Mouse (Mus musculus) embryonic facial prominence, embryonic 10.5 days (tissue): Measurements from ENCODE around the gene Prm1. TPM values are rescaled to one million over a fixed set of nuclear protein-coding genes. Genes with fewer than 3 reads are reported as not detected.
"Not testable (repeated sequence)": the region's sequence is repeated elsewhere in the genome, so short reads cannot be mapped to it uniquely, and the experiment has no call there.

ENCODE experiments used
- DNase-seq: peaks from one replicate; pipeline ENCODE4 v3.0.0-alpha.2; 2017; ENCODE audit warnings: low spot score
- H3K27ac ChIP-seq: fragments of 300-500 bp; sonication (generic); replicated peaks from 2 replicates; pipeline ENCODE4 v1.5.1; 2016; ENCODE audit warnings: mild to moderate bottlenecking
- H3K27me3 ChIP-seq: fragments of 300-500 bp; sonication (generic); replicated peaks from 2 replicates; pipeline ENCODE4 v1.6.1; 2016; ENCODE audit warnings: low read depth, mild to moderate bottlenecking; ENCODE audit not compliant: poor library complexity, severe bottlenecking
- H3K36me3 ChIP-seq: fragments of 300-500 bp; sonication (generic); replicated peaks from 2 replicates; pipeline ENCODE4 v1.6.1; 2016; ENCODE audit warnings: mild to moderate bottlenecking, moderate library complexity
- H3K4me1 ChIP-seq: fragments of 300-500 bp; sonication (generic); 2 replicates; pipeline ENCODE4 v1.6.1; 2016
- H3K4me3 ChIP-seq: fragments of 300-500 bp; sonication (generic); 2 replicates; pipeline ENCODE4 v1.5.1; 2016; ENCODE audit warnings: mild to moderate bottlenecking, moderate library complexity
- H3K9me3 ChIP-seq: fragments of 300-500 bp; sonication (generic); 2 replicates; pipeline ENCODE4 v1.6.1; 2016; ENCODE audit warnings: mild to moderate bottlenecking
- WGBS: fragments of 180-500 bp; shearing (Covaris S2); methylation state at CpG from one replicate; pipeline ENCODE4 v1.1.7; 2016; 5-methylcytosine and 5-hydroxymethylcytosine counted together
- polyA plus RNA-seq: library from polyadenylated mRNA; unstranded; fragments of >200 nt; fragmentation: Nextera tagmentation; extraction: Ambion mirVana; gene quantifications from 2 replicates; pipeline ENCODE4 v1.2.1, GENCODE M21; 2016

Prm1 gene
- polyA plus RNA-seq: 0.36 TPM in 1 of 2 replicates, not detected in the other

GRCm38 (mm10) chr16:10805789-10806527 lies at the start of gene Prm1:
Prm1 (minus strand) TSS chr16:10805839.
- 79% methylated on average over 10 of the region's 10 CpGs for WGBS
- DNase-seq: no peak
- Histone ChIP-seq H3K27me3 (no peaks in the 10 kb centered on the region), H3K4me3 (no peak within 1 kb of the TSS), H3K27ac (no peak within 1 kb of the TSS), H3K36me3 (no peaks in the 10 kb centered on the region), H3K4me1 (0 out of 2 replicates have a peak, but pooled peaks cover 4% of the 10 kb centered on the region), H3K9me3 (no peaks in the 10 kb centered on the region)

DNA sequence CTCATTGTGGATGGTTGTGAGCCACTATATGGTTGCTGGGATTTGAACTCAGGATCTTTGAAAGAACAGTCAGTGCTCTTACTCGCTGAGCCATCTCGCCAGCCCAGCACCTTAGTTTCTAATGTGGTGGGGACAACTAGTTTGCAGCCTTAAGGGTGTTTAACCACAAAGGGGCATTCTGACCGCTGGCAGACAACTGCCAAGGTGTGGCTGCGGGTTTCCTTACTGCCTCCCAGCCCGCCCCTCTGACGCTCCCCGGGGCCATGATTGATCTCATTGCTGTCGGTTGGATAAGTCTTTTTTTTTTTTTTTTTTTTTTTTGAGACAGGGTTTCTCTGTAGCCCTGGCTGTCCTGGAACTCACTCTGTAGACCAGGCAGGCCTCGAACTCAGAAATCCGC lies 46.6 kb upstream of the Prm1 start:
- H3K4me3 ChIP-seq, H3K27me3 ChIP-seq, H3K27ac ChIP-seq, H3K9me3 ChIP-seq, DNase-seq: not testable (repeated sequence)
- peaks cover 40% of the 10 kb centered on the region for H3K4me1 ChIP-seq
- H3K36me3 ChIP-seq: peaks cover 12% of the 10 kb centered on the region; the same call in 1 of the 2 replicates
- WGBS: 88% methylated on average over 10 of the region's 10 CpGs

DNA sequence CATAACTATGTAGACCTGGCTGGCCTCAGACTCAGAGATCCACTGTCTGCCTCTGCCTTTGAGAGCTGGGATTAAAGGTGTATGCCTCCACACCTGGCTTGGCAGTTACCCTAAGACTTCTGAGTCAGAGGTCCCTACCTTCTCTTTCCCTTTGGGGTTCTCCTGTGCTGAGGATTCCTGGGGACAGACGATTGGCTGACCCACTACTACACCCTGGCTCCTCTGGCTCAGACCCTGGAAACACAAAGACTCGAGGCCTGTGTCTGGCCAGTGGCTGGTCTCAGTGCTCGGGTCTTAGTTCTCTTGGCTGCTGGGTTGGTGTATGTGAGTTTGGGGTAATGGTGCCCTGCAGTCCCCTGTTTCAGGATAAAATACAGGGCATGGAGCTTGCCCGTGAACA lies 45.3 kb upstream of the Prm1 start:
- H3K27ac ChIP-seq: peak overlapping the region; percentile 72
- H3K4me1 ChIP-seq: peaks cover 36% of the 10 kb centered on the region
- DNase-seq: no peak
- WGBS: 63% methylated on average over 4 of the region's 4 CpGs
- H3K4me3 ChIP-seq: no peak overlapping the region
- peaks cover 12% of the 10 kb centered on the region for H3K36me3 ChIP-seq
- H3K27me3 ChIP-seq: no peaks in the 10 kb centered on the region
- no peaks in the 10 kb centered on the region for H3K9me3 ChIP-seq

DNA sequence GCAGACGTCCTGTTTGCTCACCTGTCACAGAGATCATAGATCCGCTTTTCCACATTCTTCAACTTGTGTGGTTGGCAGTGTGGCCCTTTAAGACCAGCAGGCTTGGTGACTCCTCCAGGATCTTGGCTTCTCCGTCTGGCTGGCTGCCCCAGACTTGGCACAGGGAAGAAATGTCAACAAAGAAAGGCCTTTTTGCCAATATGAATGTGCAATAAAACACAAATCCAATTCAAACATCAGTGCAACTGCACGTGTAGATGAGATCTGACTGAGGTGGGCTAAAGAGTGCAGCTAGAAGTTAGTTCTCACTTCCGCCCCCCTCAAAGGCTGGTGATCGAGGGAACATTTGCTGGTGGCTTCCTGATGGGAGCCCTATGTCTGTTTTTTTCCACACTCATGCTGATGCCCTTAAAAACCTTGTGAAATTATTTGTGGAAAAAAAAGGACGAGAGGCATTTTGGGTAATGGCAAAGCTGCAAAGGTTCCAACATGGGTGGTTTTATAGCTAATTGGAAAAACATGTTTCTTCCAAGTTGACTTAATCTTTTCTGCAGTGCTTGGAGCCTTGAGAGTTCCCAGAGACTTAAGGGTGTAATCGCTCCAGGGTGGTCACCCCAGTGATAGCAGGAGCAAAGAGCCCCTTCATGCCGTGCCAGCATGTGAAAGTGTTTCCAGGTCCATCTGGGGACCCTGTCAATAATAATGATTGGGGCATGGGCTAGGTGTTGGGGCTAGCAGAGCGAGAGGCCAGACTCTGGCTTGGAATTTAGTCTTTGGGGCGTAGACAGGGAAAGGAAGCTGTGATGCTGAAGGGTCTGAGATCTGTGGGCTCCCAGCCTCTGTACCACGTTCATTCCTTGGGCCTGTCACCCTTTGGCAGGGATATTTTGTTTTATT lies 44.6 kb upstream of the Prm1 start:
- peak; percentile 42 for DNase-seq
- Histone ChIP-seq H3K27ac (peak overlapping the region; percentile 72), H3K4me3 (no peak overlapping the region), H3K36me3 (peaks cover 12% of the 10 kb centered on the region), H3K4me1 (peaks cover 35% of the 10 kb centered on the region), H3K9me3 (no peaks in the 10 kb centered on the region), H3K27me3 (no peaks in the 10 kb centered on the region)
- 62% methylated on average over 12 of the region's 12 CpGs for WGBS

- H3K4me3 ChIP-seq: no peak overlapping the region
- peaks cover 5% of the 10 kb centered on the region for H3K36me3 ChIP-seq
- peaks cover 48% of the 10 kb centered on the region for H3K4me1 ChIP-seq
- no peaks in the 10 kb centered on the region for H3K9me3 ChIP-seq
- WGBS: 59% methylated on average over 4 of the region's 4 CpGs
- DNase-seq: peak; percentile 47
- H3K27me3 ChIP-seq: no peaks in the 10 kb centered on the region
- H3K27ac ChIP-seq: no peak overlapping the region
Observed at GRCm38 (mm10) chr16:10846503-10846902, 40.9 kb upstream of the Prm1 start.

- 81% methylated on average over 6 of the region's 6 CpGs for WGBS
- no peak overlapping the region for H3K27ac ChIP-seq
- peaks cover 42% of the 10 kb centered on the region for H3K4me1 ChIP-seq
- H3K27me3 ChIP-seq: no peaks in the 10 kb centered on the region
- no peak overlapping the region for H3K4me3 ChIP-seq
- no peaks in the 10 kb centered on the region for H3K9me3 ChIP-seq
- H3K36me3 ChIP-seq: peaks cover 10% of the 10 kb centered on the region
- DNase-seq: no peak
Observed at GRCm38 (mm10) chr16:10845952-10846351, 40.3 kb upstream of the Prm1 start.

DNA sequence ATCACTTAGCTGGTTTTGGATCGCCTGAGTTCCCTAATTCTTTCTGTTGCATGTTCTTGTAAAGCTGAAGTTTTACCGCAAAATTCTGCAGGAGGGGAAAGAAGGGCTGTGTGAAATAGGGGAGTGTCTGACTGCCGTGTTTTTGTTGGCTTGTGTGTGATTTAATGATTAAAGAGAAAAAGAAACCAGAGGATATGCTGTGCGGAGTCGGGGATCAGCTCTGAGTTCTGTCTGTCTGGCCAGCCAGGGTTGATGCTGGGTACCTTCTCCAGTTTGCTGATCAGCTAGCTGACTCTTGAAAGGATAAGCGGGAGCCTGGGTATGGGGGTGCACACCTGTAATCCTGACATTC lies 38.7 kb upstream of the Prm1 start:
- H3K27me3 ChIP-seq: no peaks in the 10 kb centered on the region
- H3K36me3 ChIP-seq: peaks cover 26% of the 10 kb centered on the region
- H3K9me3 ChIP-seq: no peaks in the 10 kb centered on the region
- no peak overlapping the region; the same call in 1 of the 2 replicates for H3K27ac ChIP-seq
- 72% methylated on average over 6 of the region's 6 CpGs for WGBS
- peaks cover 33% of the 10 kb centered on the region for H3K4me1 ChIP-seq
- H3K4me3 ChIP-seq: peak overlapping the region; percentile 33
- DNase-seq: no peak

- Histone ChIP-seq H3K4me3 (peak overlapping the region; percentile 33), H3K27me3 (no peaks in the 10 kb centered on the region), H3K36me3 (peaks cover 26% of the 10 kb centered on the region), H3K27ac (peak overlapping the region; percentile 51), H3K4me1 (peaks cover 31% of the 10 kb centered on the region), H3K9me3 (no peaks in the 10 kb centered on the region)
- DNase-seq: peak; percentile 52
- WGBS: 26% methylated on average over 18 of the region's 18 CpGs
Observed at GRCm38 (mm10) chr16:10843486-10844318, 38.1 kb upstream of the Prm1 start.

- no peak for DNase-seq
- 74% methylated on average over 4 of the region's 4 CpGs for WGBS
- Histone ChIP-seq H3K4me1 (peaks cover 38% of the 10 kb centered on the region), H3K4me3 (no peak overlapping the region), H3K36me3 (peaks cover 25% of the 10 kb centered on the region), H3K27ac (no peak overlapping the region), H3K27me3 (no peaks in the 10 kb centered on the region), H3K9me3 (no peaks in the 10 kb centered on the region)
Observed at GRCm38 (mm10) chr16:10842282-10842855, 36.7 kb upstream of the Prm1 start.

DNA sequence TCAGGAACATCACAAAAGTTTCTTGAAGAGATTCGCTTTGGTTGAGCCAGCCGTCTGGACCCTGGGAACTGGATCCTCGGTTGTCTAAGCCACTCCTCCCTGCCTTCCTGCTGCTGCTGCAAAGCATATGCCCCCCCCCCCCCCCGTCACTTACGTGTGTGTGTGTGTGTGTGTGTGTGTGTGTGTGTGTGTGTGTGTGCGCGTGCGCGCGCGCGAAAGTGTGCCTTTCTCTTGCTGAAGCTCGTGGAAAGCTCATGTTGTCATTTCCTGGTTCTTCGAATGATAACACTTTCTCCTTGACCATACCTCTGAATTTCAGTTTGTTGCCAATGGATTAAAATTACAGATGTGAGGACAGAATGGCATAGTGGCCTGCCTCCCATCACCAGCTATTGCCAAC lies 34.4 kb upstream of the Prm1 start:
- Histone ChIP-seq H3K27ac (no peak overlapping the region), H3K4me1 (peaks cover 57% of the 10 kb centered on the region), H3K36me3 (peaks cover 25% of the 10 kb centered on the region), H3K4me3 (no peak overlapping the region), H3K27me3 (no peaks in the 10 kb centered on the region), H3K9me3 (no peaks in the 10 kb centered on the region)
- DNase-seq: no peak
- 83% methylated on average over 14 of the region's 14 CpGs for WGBS

DNA sequence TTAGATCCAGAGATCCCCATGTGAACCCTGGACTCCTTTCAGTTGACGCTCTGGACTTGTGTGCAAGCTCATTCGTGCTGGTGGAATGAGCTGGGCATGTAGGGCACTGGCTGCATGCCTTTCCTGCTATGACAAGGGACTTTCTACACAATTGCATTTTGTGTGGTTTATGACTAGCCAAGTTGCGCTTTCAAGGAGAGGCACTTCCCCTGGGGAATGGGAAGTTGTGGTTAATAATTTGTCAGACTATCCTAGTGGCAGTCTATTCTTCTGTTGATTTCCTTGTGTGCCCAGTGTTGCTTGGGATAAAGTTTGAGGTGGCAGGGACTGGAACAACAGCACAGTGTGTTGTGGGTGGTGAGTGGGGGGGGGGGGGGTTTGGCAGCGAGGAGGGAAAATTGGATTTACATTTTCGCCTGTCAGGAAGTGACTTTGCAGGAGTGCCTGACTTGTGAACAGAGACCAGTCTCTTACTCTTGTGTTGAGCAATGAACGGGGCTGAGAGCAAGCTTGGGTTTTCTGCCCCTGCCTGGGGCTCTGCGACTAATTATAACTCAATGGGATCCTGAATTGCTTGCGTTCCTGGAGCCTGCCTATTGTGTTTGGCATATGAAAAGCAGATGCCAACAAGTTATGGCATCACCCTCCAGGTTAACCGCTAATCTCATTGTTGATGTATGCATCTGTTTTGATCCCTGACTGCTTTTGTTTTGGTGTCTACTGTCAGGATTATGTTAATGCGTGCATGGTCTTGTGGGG lies 33.0 kb upstream of the Prm1 start:
- H3K9me3 ChIP-seq: no peaks in the 10 kb centered on the region
- peaks cover 49% of the 10 kb centered on the region for H3K4me1 ChIP-seq
- H3K4me3 ChIP-seq: 0 out of 2 replicates have a peak overlapping the region, but pooled peaks have one; percentile 5
- no peak overlapping the region for H3K27ac ChIP-seq
- peaks cover 4% of the 10 kb centered on the region; the same call in 1 of the 2 replicates for H3K27me3 ChIP-seq
- peaks cover 25% of the 10 kb centered on the region for H3K36me3 ChIP-seq
- WGBS: 43% methylated on average over 10 of the region's 10 CpGs
- DNase-seq: peak; percentile 32
